Mouse (Mus musculus) macrophage (primary cell): ENCODE data around the gene Cttnbp2. TPM values are rescaled to one million over a fixed set of nuclear protein-coding genes. Genes with fewer than 3 reads are reported as not detected.
"Not testable (repeated sequence)": the region's sequence is repeated elsewhere in the genome, so short reads cannot be mapped to it uniquely, and the experiment has no call there.

Source experiments
- H3K27ac ChIP-seq: fragments of 350-480 bp; formaldehyde crosslinking; 2 replicates; pipeline ENCODE4 v1.9.0; 2021
- H3K36me3 ChIP-seq: fragments of 350-480 bp; formaldehyde crosslinking; 2 replicates; pipeline ENCODE4 v1.9.0; 2021; ENCODE audit errors: inconsistent target
- H3K4me3 ChIP-seq: fragments of 350-480 bp; formaldehyde crosslinking; 2 replicates; pipeline ENCODE4 v1.9.0; 2021; ENCODE audit errors: inconsistent target
- H3K79me2 ChIP-seq: fragments of 350-480 bp; formaldehyde crosslinking; 2 replicates; pipeline ENCODE4 v1.9.0; 2021; ENCODE audit errors: inconsistent target
- WGBS: methylation state at CpG from one replicate; pipeline ENCODE4 v1.1.7; 2026; ENCODE audit warnings: inconsistent platforms; ENCODE audit not compliant: missing documents; 5-methylcytosine and 5-hydroxymethylcytosine counted together
- polyA plus RNA-seq: library from polyadenylated mRNA; stranded (reverse); fragments of 250-400 nt; gene quantifications from 3 replicates; pipeline ENCODE4 v1.2.4, GENCODE M21; 2018; ENCODE audit warnings: inconsistent platforms

The Cttnbp2 gene
- polyA plus RNA-seq, 1 experiment from 2014 or later: not detected

DNA sequence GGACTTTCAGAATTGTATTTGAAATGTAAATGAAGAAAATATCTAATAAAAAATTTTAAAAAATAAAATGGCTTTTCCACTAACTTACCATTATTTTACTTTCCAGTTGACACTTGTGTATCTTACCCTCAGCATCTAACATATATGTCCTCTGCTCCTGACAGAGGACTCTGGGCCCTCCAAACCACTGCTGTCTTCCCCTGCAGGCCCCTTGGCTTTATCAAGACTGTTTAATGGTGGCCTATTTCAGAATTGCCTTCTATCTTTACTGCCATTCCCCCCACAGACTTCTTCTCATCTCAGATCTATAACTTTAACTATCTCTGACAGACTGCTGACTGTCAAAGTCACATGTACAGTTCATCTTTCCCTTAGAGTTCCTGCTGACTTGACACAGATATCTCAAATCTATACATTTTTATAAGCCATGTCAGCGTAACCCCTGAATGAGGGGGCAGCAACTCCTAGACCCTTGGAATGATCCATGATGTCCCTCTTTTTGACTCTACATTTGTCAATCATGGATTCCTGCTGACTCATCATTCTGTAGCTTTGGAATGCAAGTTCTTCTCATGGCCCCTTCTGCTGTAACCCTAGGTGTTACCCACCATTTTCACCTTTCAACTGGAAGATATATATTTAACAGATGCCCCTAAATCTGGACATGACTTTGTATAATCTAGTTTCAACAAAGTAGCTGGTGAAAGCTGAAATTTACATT, 103.0 kb downstream of the Cttnbp2 start:
- Histone ChIP-seq H3K27ac (no peak overlapping the region), H3K79me2 (no peaks in the 10 kb centered on the region), H3K4me3 (no peak overlapping the region), H3K36me3 (no peaks in the 10 kb centered on the region)
- 100% methylated on average over 1 of the region's 1 CpGs for WGBS

DNA sequence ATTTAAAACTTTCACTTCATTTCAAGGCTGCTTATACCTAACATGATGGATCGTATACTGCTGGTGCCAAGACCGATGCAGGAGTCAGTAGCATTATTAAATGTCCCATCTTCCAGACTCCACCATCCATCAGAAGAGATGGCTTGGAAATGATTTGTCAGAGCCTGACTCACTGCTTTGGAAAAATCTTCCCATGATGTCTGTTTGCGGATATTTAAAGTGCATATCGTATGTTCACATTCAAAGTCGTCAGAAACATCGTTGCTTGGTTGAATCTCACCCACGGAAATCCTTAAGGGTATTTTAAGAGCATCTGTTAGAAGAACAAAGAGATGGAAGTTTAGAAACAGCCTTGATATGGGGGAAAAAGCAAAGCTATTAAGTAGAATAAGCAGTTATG, 106.2 kb downstream of the Cttnbp2 start:
- Histone ChIP-seq H3K36me3 (no peaks in the 10 kb centered on the region), H3K4me3 (no peak overlapping the region), H3K79me2 (no peaks in the 10 kb centered on the region), H3K27ac (no peak overlapping the region)
- 98% methylated on average over 7 of the region's 7 CpGs for WGBS

DNA sequence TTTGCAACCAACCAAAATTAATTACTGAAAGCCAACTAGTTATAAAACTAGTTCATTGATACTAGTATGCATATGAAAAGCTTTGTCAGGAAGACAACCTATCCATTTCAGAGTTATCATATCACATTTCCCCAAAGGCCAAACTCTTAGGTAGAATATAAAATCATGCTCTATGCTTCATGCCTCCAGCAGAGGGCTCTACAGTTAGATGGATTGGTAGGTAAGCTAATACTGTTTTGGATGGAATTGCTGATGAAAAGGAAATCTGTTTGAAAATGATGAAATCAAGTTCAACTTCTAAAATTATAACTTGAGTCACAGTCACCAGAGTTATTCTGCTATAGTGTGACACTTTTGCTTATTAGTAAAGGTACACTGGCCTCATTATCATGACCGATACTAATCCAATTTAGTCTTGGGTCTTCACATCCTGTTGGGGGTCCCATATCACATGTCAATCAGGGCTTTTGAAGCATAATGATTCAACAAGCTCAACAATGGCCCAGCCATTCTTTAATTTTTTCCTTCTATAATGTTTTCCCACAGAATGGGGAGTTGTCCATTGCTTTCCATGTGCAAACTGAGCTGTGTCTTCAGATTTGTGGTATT, 113.5 kb downstream of the Cttnbp2 start:
- WGBS: 100% methylated on average over 1 of the region's 1 CpGs
- no peak overlapping the region for H3K4me3 ChIP-seq
- H3K36me3 ChIP-seq: no peaks in the 10 kb centered on the region
- no peak overlapping the region for H3K27ac ChIP-seq
- no peaks in the 10 kb centered on the region for H3K79me2 ChIP-seq

- H3K79me2 ChIP-seq: no peaks in the 10 kb centered on the region
- no peak overlapping the region for H3K27ac ChIP-seq
- no peaks in the 10 kb centered on the region for H3K36me3 ChIP-seq
- H3K4me3 ChIP-seq: no peak overlapping the region
- 85% methylated on average over 2 of the region's 2 CpGs for WGBS
Observed at GRCm38 (mm10) chr6:18381380-18381779, 133.3 kb downstream of the Cttnbp2 start.

GRCm38 (mm10) chr6:18380300-18381202, 134.1 kb downstream of the Cttnbp2 start:
- H3K36me3 ChIP-seq: no peaks in the 10 kb centered on the region
- 86% methylated on average over 13 of the region's 13 CpGs for WGBS
- H3K79me2 ChIP-seq: no peaks in the 10 kb centered on the region
- no peak overlapping the region for H3K27ac ChIP-seq
- H3K4me3 ChIP-seq: no peak overlapping the region

DNA sequence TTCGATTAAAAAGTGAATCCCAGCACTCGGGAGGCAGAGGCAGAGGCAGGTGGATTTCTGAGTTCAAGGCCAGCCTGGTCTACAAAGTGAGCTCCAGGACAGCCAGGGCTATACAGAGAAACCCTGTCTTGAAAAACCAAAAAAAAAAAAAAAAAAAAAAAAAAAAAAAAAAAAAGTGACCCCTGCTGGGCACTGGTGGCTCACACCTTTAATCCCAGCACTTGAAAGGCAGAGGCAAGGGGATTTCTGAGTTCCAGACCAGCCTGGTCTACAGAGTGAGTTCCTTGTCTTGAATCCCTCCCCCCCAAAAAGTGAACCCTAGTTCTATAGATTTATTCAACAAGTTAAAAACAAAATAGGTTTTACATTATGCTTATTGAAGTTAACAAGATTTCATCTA, 136.9 kb downstream of the Cttnbp2 start:
- H3K36me3 ChIP-seq, H3K4me3 ChIP-seq, H3K27ac ChIP-seq, H3K79me2 ChIP-seq: not testable (repeated sequence)
- WGBS: no CpG with 5 or more reads among the region's 2 CpGs

DNA sequence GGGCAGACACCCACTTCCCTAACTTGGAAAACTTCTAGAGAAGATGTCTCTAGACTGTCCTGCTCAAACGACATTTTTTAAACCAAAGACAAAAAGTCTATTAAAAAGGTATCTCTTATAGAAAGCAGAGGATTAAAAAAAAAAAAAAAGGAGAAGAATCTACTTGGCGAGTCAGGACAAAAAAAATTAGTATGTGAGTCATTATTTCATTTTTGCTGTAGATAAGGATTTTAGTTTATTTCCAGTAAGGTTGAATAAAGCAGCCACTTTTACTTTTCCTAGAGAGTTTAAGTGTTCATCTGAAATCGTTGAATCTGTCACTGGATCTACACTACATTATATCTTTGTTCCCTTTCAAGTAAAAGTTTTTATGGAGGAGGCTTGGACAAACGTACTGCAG, 139.9 kb downstream of the Cttnbp2 start:
- Histone ChIP-seq H3K36me3 (no peaks in the 10 kb centered on the region), H3K27ac (no peak overlapping the region), H3K4me3 (no peak overlapping the region), H3K79me2 (no peaks in the 10 kb centered on the region)
- WGBS: 63% methylated on average over 4 of the region's 4 CpGs

- Histone ChIP-seq H3K79me2 (no peaks in the 10 kb centered on the region), H3K4me3 (no peak overlapping the region), H3K36me3 (no peaks in the 10 kb centered on the region), H3K27ac (no peak overlapping the region)
- 100% methylated on average over 1 of the region's 1 CpGs for WGBS
Observed at GRCm38 (mm10) chr6:18373652-18374051, 141.0 kb downstream of the Cttnbp2 start.

DNA sequence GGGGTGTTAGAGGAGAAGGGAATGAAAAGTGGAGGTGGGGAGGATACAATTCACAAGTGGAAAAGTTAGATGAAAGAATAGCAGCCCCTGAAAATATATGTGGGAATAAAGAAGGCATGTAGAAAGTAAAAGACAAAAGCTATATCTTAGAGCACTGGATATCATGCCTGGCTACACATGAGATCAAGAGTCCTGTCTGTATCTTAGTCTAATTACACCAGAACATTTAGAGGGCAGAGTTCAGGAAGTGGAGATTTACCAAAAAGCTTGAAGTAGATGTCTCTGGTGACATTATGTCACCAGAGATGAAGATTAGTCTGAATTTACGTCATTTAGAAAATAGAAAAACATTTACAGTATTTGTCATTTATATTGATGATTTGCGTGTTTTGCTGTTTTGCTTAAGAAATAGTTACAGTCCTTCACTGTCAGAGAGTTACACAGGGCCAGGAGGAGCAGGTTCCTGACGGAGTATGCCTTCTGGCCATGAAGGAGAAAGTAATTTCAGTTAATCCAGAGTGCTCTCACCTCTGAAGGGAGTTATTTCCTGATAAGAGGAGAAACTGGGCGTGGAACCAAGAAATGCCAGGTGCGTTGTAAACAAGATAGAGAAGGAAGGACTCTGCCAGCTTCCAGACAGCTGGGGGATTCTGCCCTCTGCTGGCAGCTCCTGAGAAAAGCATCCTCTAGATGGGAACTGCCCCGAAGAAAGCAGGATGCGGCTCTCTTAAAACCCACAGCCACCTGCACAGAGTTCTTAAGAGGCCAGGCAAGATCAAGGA, 142.0 kb downstream of the Cttnbp2 start:
- Histone ChIP-seq H3K36me3 (no peaks in the 10 kb centered on the region), H3K4me3 (no peak overlapping the region), H3K79me2 (no peaks in the 10 kb centered on the region), H3K27ac (no peak overlapping the region)
- WGBS: 24% methylated on average over 7 of the region's 7 CpGs

DNA sequence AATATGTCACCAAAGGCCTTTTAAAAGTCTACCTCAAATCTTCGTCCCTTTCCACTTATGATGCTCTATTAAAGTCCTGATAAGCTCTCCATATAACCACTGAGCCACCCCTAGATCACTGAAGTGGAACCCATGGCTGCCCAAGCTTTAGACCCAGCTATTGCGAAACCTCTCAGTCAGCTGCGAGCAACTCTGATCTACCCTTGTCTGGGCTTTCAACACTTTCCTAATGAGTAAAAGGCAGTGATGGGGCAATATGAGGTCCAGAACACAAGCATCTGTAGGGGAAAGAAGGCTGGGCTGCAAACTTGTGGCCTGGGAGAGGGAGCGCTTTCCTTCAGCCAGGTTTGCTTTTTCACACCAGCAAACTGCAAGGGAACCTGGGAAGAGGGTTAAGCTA, 144.9 kb downstream of the Cttnbp2 start:
- no peaks in the 10 kb centered on the region for H3K36me3 ChIP-seq
- H3K79me2 ChIP-seq: no peaks in the 10 kb centered on the region
- H3K27ac ChIP-seq: no peak overlapping the region
- 63% methylated on average over 4 of the region's 4 CpGs for WGBS
- no peak overlapping the region for H3K4me3 ChIP-seq

DNA sequence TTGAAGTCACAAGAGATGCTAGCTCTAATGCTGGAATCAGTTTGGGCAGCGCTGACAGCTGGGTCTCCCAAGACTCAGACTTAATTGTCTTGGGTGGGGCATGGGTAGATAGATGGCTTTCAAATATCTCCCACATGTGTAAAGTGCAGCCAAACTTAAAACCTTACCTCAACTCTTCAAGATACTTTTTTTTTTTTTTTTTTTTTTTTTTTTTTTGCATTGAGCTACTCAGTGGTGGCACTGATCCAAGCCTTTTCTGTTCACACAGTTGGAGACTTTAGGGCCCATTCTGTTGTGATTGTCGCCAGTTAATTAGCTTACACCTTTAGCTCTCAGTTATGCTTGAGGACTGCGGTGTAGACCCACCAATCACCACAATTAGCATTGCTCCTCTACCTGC, 145.6 kb downstream of the Cttnbp2 start:
- Histone ChIP-seq H3K79me2 (no peaks in the 10 kb centered on the region), H3K27ac (no peak overlapping the region), H3K4me3 (no peak overlapping the region), H3K36me3 (no peaks in the 10 kb centered on the region)
- 92% methylated on average over 2 of the region's 3 CpGs for WGBS

- 92% methylated on average over 3 of the region's 5 CpGs for WGBS
- no peak overlapping the region for H3K4me3 ChIP-seq
- no peak overlapping the region for H3K27ac ChIP-seq
- H3K36me3 ChIP-seq: no peaks in the 10 kb centered on the region
- no peaks in the 10 kb centered on the region for H3K79me2 ChIP-seq
Observed at GRCm38 (mm10) chr6:18362232-18362631, 152.4 kb downstream of the Cttnbp2 start.

- Histone ChIP-seq H3K36me3 (no peaks in the 10 kb centered on the region), H3K79me2 (no peaks in the 10 kb centered on the region), H3K4me3 (no peak overlapping the region), H3K27ac (no peak overlapping the region)
Observed at GRCm38 (mm10) chr6:18360955-18361354, 153.7 kb downstream of the Cttnbp2 start.

GRCm38 (mm10) chr6:18360154-18360553, 154.5 kb downstream of the Cttnbp2 start:
- Histone ChIP-seq H3K4me3 (no peak overlapping the region), H3K36me3 (no peaks in the 10 kb centered on the region), H3K27ac (no peak overlapping the region), H3K79me2 (no peaks in the 10 kb centered on the region)
- 92% methylated on average over 1 of the region's 1 CpGs for WGBS
